Mouse (Mus musculus) retina, adult 2 months (tissue): ENCODE measurements around the gene Hs1bp3.
A peak's percentile ranks its signal among the peaks of the same experiment; 100 is the strongest.

ENCODE experiments used
- DNase-seq: peaks from one replicate; pipeline ENCODE4 v3.0.0-alpha.2; 2012; ENCODE audit warnings: low read depth, low spot score

Gene Hs1bp3

GRCm38 (mm10) chr12:8362400-8362799 is 49.2 kb downstream of the Hs1bp3 start:
- no peak for DNase-seq

- DNase-seq = no peak
These were observed 51.1 kb downstream of the Hs1bp3 start for GRCm38 (mm10) chr12:8364321-8364838.

GRCm38 (mm10) chr12:8365336-8365735 is 52.1 kb downstream of the Hs1bp3 start:
- no peak for DNase-seq

- no peak for DNase-seq
These were observed 52.8 kb downstream of the Hs1bp3 start for GRCm38 (mm10) chr12:8365905-8366576.

- DNase-seq = no peak
These were observed 53.5 kb downstream of the Hs1bp3 start for GRCm38 (mm10) chr12:8366688-8367087.

- no peak for DNase-seq
These were observed 58.7 kb downstream of the Hs1bp3 start for GRCm38 (mm10) chr12:8371746-8372510.

GRCm38 (mm10) chr12:8372511-8373180 is 59.4 kb downstream of the Hs1bp3 start:
- no peak for DNase-seq

- DNase-seq = no peak
These were observed 60.5 kb downstream of the Hs1bp3 start for GRCm38 (mm10) chr12:8373741-8374140.

GRCm38 (mm10) chr12:8377169-8377568 is 63.9 kb downstream of the Hs1bp3 start:
- DNase-seq = no peak

- no peak for DNase-seq
These were observed 64.9 kb downstream of the Hs1bp3 start for GRCm38 (mm10) chr12:8377955-8378620.

- DNase-seq = no peak
These were observed 66.7 kb downstream of the Hs1bp3 start for GRCm38 (mm10) chr12:8379795-8380521.

- peak; percentile 20 for DNase-seq
These were observed 67.7 kb downstream of the Hs1bp3 start for GRCm38 (mm10) chr12:8380944-8381343.

- DNase-seq = no peak
These were observed 68.7 kb downstream of the Hs1bp3 start for GRCm38 (mm10) chr12:8381940-8382339.

GRCm38 (mm10) chr12:8383822-8384221 is 70.6 kb downstream of the Hs1bp3 start:
- no peak for DNase-seq

- DNase-seq = no peak
These were observed 73.3 kb downstream of the Hs1bp3 start for GRCm38 (mm10) chr12:8386451-8387011.

- DNase-seq = no peak
These were observed 74.0 kb downstream of the Hs1bp3 start for GRCm38 (mm10) chr12:8387281-8387680.

- DNase-seq = no peak
These were observed 75.5 kb downstream of the Hs1bp3 start for GRCm38 (mm10) chr12:8388529-8389414.

- DNase-seq = no peak
These were observed 80.0 kb downstream of the Hs1bp3 start for GRCm38 (mm10) chr12:8393226-8393625.
